Mouse (Mus musculus) cerebellum, adult 9-11 months (tissue): Measurements from ENCODE around the gene Mcub.

Source experiments
- DNase-seq: peaks from one replicate; pipeline ENCODE4 v3.0.0; 2022

Mcub gene

DNA sequence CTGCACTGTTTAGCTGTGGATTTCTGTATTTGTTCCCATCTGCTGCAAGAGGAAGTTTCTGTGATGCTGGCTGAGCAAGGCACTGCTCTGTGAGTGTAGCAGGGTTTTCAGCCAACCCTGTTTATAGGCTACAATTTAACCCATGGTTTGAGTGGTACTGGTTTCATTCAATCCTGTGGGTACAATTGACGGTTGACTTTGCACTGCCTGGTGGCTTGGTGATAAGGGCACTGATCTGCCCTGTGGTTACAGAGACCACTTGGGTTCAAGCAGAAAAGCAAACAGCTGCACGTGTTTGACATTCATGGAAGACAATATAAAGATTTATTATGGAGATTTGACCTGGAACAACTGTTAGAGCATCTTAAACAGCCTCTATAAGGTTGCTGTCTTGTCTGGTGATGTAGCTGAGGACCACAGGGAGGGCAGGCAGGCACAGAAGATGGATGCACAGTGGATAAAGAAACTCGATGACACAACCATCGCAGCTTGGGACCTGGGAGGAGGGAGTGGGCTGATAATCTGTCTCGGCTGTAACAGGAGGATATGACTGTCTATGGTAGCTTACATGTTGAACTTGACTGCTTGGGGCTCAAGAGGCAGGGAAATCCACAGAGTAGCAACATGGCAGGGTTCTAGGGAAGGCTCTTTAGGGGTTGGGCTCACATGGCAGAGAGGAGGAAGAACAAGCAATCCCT lies 23.6 kb downstream of the Mcub start:
- no peak for DNase-seq

DNA sequence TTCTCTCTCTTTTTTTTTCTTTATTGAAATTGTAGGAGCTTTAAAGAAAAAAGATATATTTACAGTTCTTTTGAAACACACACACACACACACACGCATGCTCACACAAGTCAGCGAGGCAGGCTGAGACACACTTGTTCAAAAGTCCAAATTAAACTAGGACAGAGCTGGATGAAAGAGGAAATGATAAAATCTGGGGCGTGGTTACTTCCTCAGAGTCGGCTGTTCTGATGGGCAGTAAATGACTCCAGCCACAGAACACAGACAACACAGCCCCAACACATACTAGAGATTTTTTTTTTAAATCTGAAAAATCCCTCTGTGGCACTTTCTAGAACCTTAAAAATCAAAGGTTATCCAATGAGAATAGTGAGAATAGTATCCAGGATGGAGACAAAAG lies 26.2 kb downstream of the Mcub start:
- DNase-seq = no peak

DNA sequence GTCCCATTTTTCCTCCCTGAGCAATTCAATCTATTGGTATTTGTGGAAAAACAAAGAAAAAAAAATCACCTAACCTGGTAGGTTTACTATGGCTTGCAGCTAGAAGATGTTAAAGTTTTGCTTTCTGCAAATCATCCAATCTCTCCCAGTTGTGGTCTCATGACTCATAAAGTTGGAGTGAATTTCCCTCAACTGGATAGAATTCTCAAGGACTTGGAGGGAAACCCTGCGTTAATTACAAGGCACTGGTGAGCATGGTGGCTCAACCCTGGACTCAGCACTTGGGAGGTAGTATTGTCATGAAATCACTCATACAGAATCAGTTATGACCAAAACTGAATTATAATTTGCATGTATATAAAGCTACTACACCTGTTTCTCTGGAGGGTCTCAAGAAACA lies 28.7 kb downstream of the Mcub start:
- DNase-seq = no peak

DNA sequence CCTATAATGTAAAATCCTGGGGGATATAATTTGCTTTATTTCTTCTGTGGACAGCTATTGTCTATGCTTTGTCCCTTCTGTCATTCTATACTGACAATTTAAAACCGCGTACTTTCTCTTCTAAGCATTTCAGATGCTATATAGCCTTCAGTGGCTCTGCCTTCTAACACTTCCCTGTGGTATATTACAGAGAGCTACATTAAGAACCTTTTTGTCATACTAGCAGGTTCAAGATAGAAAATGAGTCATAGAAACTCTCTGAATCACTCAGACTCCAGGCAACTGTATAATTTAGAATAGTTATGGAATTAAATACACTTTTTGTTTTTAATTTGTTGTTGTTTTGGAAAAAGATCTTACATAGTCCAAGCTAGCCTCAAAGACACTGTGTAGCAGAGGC lies 29.2 kb downstream of the Mcub start:
- DNase-seq = no peak

DNA sequence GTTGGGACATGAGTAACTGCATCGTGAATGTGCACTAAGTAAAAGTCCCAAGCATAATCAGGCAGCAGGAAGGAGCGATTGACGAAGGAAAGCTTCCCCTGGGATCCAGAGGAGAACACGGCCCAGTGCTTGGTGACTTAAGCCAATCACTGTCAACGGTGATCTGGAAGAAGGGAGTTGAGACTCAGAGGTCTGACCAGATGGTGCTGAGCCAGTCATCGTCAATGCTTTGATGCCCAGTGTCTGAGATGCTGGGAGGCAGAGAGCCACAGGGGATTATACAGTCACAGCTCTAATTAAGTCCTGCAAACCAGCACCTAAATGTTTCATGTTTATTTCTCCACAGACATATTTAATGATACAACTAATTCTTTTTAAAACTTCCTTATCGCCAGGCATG lies 30.9 kb downstream of the Mcub start:
- DNase-seq = no peak

DNA sequence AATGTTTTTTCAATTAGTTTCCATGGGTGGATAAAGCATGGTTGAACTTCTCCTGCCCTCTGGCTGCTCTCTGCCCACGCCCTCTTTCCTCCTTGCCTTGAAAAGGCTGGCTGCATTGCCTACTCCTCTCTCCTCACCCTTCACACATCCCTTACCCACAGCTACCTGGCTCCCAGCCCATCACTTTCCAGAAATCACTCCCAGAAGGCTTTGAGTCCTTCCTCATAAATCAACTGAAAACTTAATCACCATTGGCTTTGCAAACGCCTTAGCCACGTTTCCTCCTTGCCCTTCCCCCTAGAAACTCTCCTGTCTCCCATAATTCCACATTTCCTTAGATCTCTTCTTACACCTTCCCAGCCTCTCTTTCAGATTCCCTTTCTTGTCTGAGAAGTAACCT lies 32.2 kb downstream of the Mcub start:
- no peak for DNase-seq

DNA sequence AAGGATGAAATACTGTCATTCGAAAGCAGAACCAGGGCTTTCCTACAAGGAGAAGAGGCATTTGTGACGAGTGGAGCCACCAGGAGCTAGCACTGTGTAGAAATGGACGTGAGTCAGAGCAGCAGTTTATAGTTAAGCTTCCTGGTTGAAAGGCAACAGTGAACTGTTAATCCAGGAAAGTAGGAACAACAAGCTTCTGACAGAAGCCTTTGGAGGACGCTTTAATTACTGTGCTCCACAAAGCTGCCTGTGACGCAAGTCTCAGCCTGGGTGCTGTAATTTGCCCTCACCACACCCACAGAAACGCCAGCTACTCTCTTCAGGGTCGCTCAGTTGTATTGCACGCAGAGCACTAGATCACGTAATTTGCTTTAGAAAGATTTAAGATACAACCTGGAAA lies 33.4 kb downstream of the Mcub start:
- DNase-seq = no peak

DNA sequence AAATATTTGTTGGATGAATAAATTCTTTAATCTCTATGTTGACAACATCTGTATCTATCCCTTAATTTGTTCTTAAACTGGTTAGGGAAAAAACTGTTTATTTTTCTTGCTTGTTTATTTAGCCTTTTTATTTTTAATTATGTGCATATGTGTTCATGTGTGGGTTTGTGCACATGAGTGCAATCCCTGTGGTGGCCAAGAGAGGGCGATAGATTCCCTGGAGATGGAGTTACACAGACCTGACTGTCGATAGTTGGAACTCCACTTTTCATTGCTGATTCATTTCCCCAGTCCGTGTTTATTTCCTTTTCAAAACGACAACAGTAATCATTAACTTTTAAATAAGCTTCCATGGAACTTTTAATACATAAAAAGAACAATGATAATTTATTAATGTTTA lies 37.6 kb downstream of the Mcub start:
- no peak for DNase-seq

DNA sequence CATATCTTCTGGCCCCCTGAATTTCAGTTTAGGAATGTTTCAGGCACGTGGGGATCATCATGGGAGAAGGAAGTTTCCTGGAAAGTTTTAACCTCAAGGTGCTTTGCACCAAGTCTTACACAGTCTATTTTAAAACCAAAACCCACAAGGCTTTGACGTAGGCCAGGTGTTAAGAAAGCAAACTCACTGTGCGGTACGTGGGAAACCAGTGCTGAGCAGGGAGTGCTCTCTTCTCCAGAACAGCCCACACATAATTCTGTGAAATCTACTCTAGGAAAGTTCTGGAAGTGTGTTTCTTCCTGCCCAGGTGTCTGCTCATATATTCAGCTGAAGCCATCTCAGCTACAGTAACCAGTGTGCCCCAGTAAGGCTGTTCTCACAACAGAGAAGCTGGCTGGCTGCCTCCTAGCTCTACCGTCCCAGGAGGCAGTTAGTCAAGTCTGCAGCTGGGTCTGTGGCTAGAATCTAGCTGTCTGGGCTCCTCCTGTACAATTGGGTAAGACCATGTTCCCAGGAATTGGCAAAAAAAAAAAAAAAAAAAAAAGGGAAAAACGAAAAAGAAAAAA lies 39.7 kb downstream of the Mcub start:
- no peak for DNase-seq

DNA sequence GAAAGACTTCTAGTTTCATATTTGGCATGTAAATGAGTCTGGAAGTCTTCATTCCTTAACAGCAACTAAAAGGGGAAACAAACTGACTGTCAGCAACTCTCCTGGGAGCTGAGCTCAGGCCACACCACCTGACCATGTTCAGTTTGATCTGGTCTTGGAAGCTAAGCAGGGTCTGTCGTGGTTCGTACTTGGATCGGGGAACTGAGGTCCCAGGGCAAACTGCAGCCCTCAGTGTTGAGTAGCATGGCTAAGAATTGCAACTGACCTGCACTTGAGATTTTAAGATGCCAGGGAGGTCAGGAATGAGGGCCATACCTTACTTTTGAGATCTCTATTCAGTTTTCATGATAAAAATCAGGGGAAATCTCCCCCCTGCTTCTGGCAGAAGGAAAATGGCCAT lies 44.1 kb downstream of the Mcub start:
- no peak for DNase-seq

DNA sequence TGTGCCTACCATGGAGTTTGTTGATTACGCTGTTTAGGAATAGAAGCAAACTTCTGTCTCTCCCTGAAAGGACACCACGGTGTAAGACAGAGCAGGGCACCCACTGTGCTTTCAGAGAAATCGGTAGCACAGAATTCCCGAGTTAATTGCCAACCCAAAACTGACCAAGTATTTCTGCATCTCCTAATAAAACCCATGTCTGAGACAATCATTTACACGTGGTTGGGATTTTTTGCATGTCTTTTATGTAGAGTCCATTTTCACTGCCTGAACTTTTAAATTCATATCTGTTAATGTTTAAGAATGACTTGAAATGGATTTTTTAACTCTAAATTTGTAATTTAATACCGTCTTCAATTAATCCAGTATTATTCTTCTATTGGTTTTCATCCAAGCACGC lies 46.4 kb downstream of the Mcub start:
- no peak for DNase-seq

DNA sequence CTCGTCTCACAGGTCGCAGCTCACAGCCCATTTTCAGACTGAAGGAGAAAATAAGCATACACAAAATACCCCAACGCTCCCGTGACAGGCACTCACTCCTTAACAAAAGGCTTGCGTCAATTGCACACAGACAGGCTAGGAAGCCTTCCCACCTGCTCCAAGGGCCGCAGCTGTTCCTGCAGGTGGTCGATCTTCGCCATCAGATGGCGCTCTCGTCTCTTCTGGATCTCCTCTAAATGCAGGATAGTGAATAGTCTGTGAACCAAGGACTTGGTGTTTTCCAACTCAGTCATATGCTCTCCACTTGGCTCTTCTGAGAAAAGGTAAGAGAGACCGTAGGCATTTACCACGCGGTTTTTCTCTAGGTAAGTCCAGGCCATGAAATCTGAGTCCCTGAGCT lies 51.6 kb downstream of the Mcub start:
- DNase-seq = peak; percentile 21

DNA sequence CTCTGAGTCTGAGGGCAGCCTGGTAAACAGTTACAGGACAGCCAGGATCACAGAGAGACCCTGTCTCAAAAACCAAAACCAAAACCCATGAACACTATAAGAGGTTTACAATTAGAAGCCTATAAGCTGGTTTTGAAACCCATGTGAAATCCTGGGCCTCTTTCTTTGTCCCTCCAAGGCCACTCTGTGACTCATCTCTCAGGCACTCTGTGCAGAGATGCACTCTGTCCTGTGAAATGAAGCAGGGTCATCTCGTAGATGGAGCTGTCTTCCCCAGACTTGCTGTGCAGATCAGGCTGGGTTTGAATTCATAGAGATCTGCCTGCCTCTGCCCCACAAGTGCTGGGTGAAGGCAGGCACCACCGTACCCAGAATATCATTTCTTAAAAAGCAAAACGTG lies 52.6 kb downstream of the Mcub start:
- no peak for DNase-seq

DNA sequence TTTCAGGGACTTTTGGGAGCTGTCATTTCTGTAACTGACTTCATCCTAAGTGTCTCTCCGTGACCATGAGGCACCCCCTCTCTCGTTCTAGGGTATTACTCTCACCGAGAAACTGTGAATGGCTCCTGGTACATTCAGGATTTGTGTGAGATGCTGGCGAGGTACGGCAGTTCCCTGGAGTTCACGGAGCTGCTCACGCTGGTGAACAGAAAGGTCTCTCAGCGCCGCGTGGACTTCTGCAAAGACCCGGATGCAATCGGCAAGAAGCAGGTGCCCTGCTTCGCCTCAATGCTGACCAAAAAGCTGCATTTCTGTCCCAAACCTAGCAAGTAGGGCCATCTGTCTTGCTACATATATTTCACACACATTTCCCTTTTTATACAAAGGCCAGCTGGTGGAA lies 56.8 kb downstream of the Mcub start:
- DNase-seq = no peak

DNA sequence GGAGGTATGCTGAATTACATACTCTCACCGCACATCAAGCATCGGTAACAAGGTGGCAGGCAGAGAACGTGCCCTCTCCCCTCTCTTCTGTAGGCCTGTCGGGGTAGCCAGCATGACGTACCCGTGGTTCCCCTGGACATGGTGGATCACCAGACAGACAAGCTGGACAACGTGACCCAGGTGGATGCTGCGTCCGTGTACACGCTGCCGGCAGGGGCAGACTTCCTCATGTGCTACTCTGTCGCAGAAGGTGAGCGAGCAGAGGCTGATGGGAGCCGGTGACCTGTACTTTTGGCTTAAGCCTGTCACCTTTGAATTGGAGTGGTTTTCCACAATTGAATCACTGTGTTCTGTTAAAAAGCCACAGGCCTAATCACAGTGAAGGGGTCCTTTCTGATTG lies 58.0 kb downstream of the Mcub start:
- no peak for DNase-seq

DNA sequence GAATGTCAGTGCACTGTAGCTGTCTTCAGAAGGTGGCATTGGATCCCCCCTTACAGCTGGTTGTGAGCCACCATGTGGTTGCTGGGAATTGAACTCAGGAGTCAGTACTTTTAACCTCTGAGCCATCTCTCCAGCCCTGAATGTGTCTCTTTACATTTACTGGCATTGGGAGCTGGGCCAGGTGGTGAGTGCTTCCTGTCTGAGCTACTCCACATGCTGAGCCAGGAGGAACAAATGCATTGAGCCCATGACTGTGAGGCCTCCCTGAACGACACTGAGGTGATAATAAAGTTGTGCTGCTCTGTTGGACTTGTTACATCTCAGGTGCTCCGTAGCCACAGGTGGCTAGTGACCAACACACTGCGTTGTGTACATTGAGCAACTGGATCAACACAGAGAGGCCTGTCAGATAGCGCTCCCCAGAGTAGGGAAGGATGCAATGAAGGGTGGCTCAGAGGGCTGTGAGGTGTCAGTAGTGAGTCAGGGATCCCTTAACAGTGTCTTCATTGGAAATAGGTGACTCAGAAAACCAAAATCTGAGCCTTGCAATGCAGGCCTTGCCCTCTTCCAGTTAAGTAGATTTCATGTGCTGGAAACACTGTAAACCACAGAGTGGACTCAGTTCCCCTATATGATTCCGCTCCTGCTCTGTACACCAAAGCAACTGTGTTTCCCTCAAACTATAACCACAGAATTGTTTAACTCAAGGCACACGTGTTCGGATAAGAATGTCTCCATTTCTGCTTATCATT lies 65.4 kb downstream of the Mcub start:
- no peak for DNase-seq

DNA sequence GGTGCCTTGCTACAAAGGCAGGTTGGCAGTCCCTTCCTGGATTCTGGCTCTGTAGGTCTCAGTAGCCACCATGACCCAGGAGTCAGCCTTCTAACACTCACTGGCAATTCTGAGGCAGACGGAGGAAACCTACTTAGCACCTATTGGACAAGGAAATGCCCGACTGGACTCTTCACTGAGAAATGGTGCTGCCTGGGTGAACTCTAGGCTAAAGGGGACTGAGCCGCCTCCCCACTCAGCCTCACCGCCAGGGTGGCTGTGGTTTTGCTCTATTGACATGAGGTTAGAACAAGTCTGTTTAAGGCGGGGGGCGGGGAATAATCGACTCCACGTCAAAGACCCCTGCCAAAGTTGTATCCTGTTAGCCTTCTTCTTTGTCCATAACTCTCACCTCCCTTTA lies 66.1 kb downstream of the Mcub start:
- no peak for DNase-seq

DNA sequence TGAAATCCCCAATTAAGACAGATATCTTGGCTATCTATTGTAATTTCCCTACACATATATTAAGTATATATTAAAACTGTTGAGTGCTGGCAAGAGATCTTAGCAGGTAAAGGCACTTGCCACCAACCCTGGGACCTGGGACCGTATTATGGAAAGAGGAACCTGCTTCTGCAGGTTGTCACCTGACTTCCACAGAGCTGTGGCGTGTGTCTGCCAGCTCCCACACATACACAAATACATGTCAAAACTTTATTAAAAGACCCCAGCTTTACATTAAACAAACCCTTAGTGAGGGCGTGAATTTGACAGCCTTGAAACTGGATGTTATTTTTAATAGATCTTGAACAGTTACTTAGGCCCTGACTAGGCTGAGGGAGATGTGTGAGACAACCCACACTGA lies 66.6 kb downstream of the Mcub start:
- no peak for DNase-seq

DNA sequence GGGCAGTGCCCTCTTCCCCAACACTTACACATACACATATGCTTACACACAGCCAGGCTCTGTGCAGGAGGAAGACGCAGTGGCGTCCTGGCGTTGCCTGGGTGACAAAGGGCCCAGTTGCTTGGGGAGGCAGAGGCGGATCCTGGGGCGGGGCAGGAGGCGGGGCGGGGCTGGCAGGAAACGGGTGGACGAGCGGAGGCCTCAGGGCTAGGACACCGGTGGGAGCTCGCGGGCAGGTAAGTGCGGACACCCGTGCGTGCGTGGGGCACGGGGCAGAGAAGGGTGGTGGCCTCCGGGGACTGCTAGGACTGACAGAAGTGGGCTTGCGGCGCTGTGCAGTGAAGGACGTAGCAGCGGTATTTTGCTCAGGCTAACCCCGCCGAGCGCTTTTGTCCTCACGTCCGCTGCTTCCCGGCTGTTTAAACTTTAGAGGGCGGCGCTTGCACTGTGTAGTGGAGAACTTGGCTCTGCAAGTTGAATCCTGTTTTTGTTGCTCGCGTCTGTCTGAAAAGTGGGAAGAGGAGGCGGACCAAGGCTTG lies 68.7 kb downstream of the Mcub start, which contains the start of gene Casp6:
Casp6 (plus strand) TSS at position 155 of the 539 bp plus-strand sequence.
- peak; percentile 27 for DNase-seq

DNA sequence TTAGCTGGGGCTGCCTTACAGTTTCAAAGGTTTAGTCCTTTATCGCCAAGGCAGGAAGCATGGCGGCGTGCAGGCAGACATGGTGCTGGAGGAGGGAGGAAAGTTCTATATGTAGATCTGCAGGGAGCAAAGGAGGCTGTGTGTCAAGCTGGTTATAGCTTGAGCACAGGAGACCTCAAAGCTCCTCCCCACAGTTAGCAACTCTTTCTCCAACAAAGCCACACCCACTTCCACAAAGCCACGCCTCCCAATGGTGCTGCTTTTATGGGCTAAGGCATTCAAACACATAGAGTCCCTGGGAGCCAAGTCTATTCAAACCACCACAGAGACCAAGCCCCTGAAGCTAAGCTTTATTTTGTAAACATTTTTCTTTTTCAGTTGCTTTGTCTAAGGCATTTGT lies 71.1 kb downstream of the Mcub start:
- no peak for DNase-seq

DNA sequence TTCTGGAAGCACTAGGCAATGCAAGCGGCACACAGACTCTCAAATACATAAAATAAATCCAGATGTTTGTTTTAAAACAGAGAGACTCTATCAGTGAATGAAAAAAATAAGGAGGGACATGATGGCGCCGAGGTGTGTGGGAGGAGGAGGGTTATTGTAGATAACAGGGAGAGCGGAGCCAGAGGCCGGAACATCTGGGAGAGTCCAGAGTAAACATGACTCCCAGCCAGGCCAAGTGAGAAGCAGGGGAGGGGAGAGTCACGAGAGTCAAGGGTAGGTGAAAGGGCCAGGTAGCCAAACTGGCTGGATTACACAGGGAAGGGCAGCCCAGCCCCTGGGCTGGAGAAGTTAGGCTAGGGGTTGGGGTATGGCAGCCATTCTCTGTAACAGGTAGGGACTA lies 73.4 kb downstream of the Mcub start:
- no peak for DNase-seq

DNA sequence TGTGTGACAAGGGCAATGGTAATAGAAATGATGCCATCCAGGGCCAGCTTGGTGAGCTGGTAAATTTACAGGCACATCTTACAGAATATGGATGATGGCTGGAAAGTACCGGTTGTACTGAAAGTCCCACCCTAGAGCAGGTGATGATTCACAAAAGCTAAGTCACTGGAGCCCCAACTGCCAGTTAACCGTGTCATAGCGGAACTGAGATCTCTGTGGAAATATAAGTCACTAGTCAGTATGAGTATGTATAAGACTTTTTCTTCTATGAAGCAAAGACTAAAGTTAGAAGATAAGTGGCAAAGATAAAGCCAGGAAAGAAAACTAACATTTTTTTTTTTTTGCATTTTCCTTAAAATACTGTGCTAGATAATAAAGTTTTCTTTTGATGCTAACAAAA lies 76.9 kb downstream of the Mcub start:
- DNase-seq = no peak

DNA sequence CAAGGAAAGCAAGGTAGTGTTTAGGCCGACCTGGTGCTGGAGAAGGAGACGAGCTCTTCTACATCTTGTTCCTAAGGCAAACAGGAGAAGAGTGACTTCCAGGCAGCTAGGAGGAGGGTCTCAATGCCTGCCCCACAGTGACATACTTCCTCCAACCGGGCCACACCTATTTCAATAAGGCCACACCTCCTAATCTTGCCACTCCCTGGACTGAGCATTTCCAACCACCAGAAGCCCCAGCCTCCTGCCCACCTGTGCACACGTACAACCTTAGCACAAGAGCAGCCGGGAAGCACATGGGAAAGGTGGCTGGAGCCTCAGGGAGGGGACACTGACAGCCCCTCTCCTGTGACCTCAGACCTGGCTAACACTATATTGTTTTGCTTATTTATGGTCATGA lies 78.0 kb downstream of the Mcub start:
- no peak for DNase-seq
